Mouse (Mus musculus): ENCODE data around the gene Tmc6. TPM values are rescaled to one million over a fixed set of nuclear protein-coding genes. Genes with fewer than 3 reads are reported as not detected.

The Tmc6 gene
- total RNA-seq, 2 experiments from 2014 or later: 39.7 to 172 TPM

GRCm38 (mm10) chr11:117728841-117729240, 53.2 kb downstream of the Tmc6 start:
- no peak for ATAC-seq (replicated peaks; ENCODE audit: low FRiP score, low TSS enrichment, poor library complexity, severe bottlenecking)

- ATAC-seq (replicated peaks; ENCODE audit: low FRiP score, low TSS enrichment, poor library complexity, severe bottlenecking): no peak
Observed at GRCm38 (mm10) chr11:117728245-117728644, 53.8 kb downstream of the Tmc6 start.

- no peak for ATAC-seq (replicated peaks; ENCODE audit: low FRiP score, low TSS enrichment, poor library complexity, severe bottlenecking)
Observed at GRCm38 (mm10) chr11:117727031-117727430, 55.0 kb downstream of the Tmc6 start.

GRCm38 (mm10) chr11:117724604-117725301, 57.2 kb downstream of the Tmc6 start:
- no peak for ATAC-seq (replicated peaks; ENCODE audit: low FRiP score, low TSS enrichment, poor library complexity, severe bottlenecking)

- no peak for ATAC-seq (replicated peaks; ENCODE audit: low FRiP score, low TSS enrichment, poor library complexity, severe bottlenecking)
Observed at GRCm38 (mm10) chr11:117718838-117719237, 63.2 kb downstream of the Tmc6 start.

Other genes starting within 250 kb of the Tmc6 start
- 27.1 and 32.2 TPM in 2 replicates for gene Tnrc6c, start 127.9 kb downstream of the Tmc6 start, total RNA-seq (2014; fragmentation: Nextera tagmentation)
- gene Tnrc6c, start 127.9 kb downstream of the Tmc6 start, total RNA-seq (2017): 15.8 and 18.0 TPM in 2 replicates
- 16.2 and 38.2 TPM in 2 replicates for gene Tmc8, start 122 bp downstream of the Tmc6 start, total RNA-seq (2014; fragmentation: Nextera tagmentation)
- 7.3 and 11.3 TPM in 2 replicates for gene Tmc8, start 122 bp downstream of the Tmc6 start, total RNA-seq (2017)
- gene 6030468B19Rik, start 15.5 kb upstream of the Tmc6 start, total RNA-seq (2014; fragmentation: Nextera tagmentation): 5.8 and 6.8 TPM in 2 replicates
- 1.8 and 4.2 TPM in 2 replicates for gene 6030468B19Rik, start 15.5 kb upstream of the Tmc6 start, total RNA-seq (2017)
- gene Gm20708, start 27.5 kb upstream of the Tmc6 start, total RNA-seq (2014; fragmentation: Nextera tagmentation): 0.45 and 7.0 TPM in 2 replicates
- gene Gm20708, start 27.5 kb upstream of the Tmc6 start, total RNA-seq (2017): 3.5 TPM in 1 of 2 replicates, not detected in the other
- gene Syngr2, start 27.5 kb upstream of the Tmc6 start, total RNA-seq (2014; fragmentation: Nextera tagmentation): 166 and 173 TPM in 2 replicates
- 83.2 and 116 TPM in 2 replicates for gene Syngr2, start 27.5 kb upstream of the Tmc6 start, total RNA-seq (2017)
- 7.2 and 9.4 TPM in 2 replicates for gene Afmid, start 43.7 kb upstream of the Tmc6 start, total RNA-seq (2014; fragmentation: Nextera tagmentation)
- gene Afmid, start 43.7 kb upstream of the Tmc6 start, total RNA-seq (2017): 0.70 and 1.0 TPM in 2 replicates
- 191 and 266 TPM in 2 replicates for gene Tk1, start 43.9 kb upstream of the Tmc6 start, total RNA-seq (2014; fragmentation: Nextera tagmentation)
- gene Tk1, start 43.9 kb upstream of the Tmc6 start, total RNA-seq (2017): 46.7 and 52.5 TPM in 2 replicates
- gene Birc5, start 67.1 kb upstream of the Tmc6 start, total RNA-seq (2014; fragmentation: Nextera tagmentation): 164 and 220 TPM in 2 replicates
- gene Birc5, start 67.1 kb upstream of the Tmc6 start, total RNA-seq (2017): 144 and 182 TPM in 2 replicates
- gene Tmem235, start 78.6 kb upstream of the Tmc6 start, total RNA-seq (2014; fragmentation: Nextera tagmentation): not detected in 2 replicates
- gene Tmem235, start 78.6 kb upstream of the Tmc6 start, total RNA-seq (2017): not detected in 2 replicates
- gene Tha1, start 91.3 kb upstream of the Tmc6 start, total RNA-seq (2014; fragmentation: Nextera tagmentation): 1.8 and 4.9 TPM in 2 replicates
- gene Tha1, start 91.3 kb upstream of the Tmc6 start, total RNA-seq (2017): 2.8 and 3.8 TPM in 2 replicates
- not detected in 2 replicates for gene Socs3, start 187.8 kb upstream of the Tmc6 start, total RNA-seq (2014; fragmentation: Nextera tagmentation)
- 2.0 and 3.5 TPM in 2 replicates for gene Socs3, start 187.8 kb upstream of the Tmc6 start, total RNA-seq (2017)
- 20.5 and 27.5 TPM in 2 replicates for gene Pgs1, start 204.1 kb upstream of the Tmc6 start, total RNA-seq (2014; fragmentation: Nextera tagmentation)
- gene Pgs1, start 204.1 kb upstream of the Tmc6 start, total RNA-seq (2017): 5.6 and 6.4 TPM in 2 replicates